Mouse (Mus musculus) ovary, postnatal 36 days (tissue): ENCODE measurements around the gene Vps54.
A peak's percentile ranks its signal among the peaks of the same experiment; 100 is the strongest.
"Not testable (repeated sequence)": the region's sequence is repeated elsewhere in the genome, so short reads cannot be mapped to it uniquely, and the experiment has no call there.

Source experiments
- DNase-seq: peaks from one replicate; pipeline ENCODE4 v3.0.0; 2022; ENCODE audit warnings: low spot score, mixed read lengths

The Vps54 gene

DNA sequence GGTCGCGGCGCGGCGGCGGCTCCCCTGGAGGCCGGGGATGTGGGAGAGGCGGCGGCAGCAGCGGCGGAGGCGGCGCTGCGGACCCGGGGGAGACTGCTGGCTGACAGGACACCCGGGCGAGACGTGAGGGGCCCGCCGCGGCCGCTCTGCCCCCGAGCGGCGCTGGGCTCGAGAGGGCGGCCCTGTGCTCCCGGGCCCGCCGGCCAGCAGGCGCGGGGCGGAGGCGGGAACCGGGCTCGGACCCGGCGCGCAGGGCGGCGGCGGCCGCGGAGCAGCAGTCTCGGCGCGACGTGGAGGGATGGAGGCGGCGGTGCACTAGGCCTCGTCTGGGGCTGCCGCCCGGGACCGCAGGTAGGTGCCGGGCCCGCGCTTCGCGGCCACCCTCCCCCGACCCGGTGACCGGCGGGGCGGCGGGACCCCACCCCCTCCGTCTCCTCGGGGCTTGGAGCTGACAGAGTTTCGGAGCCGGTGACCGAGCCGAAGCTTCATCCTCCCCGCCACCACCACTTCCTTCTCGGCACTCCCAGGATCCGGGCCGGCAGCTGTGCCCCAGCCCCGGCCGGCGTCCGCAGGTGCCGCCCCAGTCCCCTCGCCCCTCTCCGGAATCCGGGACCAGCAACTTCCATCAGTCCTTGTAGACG lies at the start of gene Vps54:
TSS of gene Vps54 (plus strand) at position 261 of the 641 bp plus-strand sequence.
- DNase-seq = peak; percentile 65

DNA sequence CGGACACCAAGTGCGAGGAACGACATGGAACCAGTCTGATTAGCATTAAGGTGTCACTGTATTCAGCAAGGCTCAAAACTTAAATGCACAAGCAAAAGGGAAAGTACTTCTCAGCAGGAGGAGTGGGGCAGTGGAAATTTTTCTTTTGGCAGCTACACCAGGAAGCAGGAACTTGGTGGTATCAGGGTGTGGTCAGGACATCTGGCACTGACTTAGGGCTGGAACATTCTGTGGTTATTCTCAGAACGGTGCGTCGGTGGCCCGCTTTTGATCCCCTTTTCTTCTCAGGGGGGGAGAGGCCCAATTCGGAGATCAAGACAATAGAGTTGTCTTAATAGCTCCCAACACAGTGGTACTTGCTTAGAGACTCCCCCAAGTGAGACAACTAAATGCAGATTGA lies 47.3 kb upstream of the Vps54 start:
- not testable (repeated sequence) for DNase-seq

DNA sequence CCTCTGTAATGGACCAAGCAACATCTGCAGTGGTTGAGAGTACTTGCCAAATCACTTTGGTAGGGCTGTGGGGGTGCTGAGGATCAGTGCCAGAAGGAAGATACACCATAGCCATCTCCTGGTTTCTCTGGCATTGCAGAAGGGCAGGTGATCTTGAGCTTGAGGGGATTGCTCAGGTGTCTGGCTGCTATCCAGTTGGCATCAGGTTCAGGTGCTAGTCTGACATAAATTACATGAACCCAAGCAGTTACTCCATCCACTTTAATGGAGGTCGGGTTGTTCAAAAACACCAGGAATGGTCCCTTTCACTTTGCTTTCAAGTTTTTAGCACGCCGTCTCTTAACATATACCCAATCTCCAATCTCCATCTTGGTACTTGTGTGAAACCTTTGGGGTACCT lies 44.2 kb upstream of the Vps54 start:
- DNase-seq = no peak

DNA sequence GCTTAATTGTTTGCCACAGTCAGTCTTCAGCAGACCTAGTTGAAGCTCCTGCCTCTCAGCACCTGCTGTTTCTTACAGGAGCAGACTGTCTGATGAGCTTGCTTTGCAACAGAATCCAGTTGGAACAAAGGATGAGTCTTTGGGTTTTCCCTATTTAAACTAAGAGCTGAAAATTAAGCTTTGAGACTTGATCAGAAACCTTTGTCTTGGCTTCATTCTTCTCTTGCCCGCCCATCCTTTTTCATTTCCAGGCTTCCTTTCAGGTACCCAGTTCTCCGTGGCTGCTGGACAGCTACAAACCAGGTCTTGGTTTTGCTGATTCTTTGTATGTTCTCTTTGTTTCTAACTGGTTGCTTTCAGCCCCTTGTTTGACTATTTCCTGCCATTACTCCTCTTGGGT lies 30.0 kb upstream of the Vps54 start:
- no peak for DNase-seq

DNA sequence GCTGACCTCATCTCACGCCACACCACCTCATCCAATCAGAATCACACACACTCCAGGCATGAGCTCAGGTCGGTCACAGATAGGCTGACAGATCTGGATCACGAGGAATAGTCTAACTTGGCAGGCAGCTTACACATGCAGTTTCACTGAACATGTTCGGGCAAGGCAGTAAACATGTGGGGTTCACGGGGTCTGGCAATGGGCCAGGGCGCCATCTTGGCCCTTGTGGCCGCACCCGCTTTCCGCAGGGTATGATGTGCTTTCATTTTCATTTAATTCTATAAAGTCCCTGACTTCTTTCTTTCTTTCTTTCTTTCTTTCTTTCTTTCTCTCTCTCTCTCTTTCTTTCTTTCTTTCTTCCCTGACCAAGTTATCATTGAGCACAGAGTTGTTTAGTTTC lies 29.4 kb upstream of the Vps54 start:
- not testable (repeated sequence) for DNase-seq

DNA sequence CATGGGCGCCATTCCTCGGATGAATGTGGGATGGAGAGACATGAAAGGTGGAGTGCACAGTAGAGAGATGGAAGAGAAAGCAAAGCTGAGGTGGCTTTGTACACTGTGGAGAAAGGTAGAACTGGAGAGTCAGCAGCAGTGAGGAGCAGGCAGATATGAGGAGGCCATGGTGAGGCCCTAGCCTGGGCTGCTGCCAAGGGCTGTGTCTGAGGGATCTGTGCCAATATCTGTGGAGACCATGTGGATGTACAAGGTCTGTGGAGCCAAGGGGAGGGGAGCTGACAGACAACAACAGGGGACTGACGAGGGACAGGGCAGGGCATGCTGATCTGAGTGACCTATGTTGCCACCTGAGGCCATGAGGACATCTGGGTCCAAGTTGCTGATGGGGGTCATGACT lies 21.7 kb upstream of the Vps54 start:
- peak; percentile 70 for DNase-seq

DNA sequence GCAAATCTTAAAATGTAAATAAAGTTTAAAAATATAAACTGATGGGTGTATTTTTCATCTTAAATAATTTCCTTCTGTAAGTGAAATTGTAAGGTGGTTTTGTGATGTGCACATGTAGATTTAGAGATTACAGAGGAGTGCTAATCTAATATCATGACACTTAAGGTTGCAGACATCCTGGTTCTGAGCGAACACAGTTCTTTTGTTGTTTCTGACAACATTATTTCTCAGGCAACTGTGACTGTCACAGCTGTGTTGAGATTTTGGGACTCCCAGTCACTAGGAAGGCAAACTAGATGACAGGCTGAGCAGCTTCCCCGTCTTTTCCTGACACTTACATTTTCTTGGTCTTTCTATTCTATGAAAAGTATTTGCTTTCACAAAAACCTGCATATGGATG lies 19.8 kb upstream of the Vps54 start:
- DNase-seq = no peak

DNA sequence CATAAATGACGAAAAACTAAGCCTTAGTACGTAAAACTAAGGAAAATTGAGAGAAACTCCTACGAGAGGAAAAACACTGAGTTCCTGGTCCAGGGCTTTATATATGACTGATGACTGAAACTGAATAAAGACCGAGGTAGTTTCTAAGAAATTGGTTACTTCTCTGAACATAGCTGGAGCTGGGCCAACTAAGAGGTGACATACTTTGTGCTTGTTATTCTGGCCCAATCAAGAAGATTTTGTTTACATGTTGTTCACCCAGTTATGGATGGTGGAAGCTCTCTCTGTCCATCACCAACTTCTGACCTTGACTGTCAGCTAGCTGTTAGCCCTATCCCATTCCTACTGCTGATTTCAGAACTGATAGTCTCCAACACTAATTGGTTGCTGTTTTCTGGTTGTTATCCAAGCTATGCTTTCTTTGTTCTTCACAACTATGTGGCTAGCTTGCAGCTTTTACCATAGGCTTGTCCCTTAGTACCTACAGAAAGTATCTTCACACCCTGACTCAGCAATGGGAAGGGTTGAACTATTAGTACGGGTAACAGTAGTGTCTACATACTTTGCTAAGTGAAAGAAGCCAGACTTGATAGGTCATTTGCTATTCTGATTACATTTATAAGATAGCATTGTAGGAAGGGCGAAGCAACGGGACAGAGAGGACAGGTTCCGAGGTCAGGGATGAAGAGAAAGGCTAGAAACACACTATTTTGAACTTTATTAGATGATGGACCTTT lies 19.1 kb upstream of the Vps54 start:
- no peak for DNase-seq

DNA sequence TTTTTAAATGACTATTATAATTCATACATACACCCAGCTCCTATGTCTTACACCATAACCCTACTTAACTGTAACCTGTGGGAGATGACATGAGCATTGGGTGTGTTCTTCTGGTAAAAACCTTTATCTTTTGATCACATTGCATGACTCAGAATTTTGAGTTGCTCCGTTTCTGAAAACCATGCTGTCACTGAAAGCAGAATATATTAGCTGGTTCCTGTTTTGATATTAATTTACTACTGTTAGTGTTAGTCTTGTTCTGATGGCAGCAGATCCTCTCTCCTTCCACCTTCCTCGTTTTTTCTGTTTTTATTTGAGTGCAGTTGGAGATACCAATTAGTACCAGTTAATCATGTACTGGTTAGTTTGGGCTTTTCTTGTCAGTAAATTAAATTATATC lies 18.3 kb upstream of the Vps54 start:
- DNase-seq = no peak

DNA sequence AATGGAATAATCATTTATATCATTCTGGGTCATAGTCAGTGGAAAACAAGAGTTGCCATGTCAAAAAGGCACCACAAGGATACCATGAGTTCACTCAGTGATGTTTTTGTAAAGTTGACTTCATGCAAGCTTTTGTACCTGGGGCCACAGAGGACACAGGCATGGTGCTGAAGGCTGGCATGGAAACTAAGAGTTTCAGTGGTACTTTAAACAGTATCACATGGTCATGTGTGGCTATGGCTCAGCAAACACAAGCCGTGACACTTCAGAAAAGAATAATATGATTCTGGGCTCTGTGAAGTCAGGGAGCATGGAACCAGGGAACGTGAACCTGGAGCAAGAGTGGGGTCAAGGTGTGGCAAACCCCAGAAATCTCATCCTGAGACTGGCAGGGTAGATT lies 17.7 kb upstream of the Vps54 start:
- DNase-seq = no peak

DNA sequence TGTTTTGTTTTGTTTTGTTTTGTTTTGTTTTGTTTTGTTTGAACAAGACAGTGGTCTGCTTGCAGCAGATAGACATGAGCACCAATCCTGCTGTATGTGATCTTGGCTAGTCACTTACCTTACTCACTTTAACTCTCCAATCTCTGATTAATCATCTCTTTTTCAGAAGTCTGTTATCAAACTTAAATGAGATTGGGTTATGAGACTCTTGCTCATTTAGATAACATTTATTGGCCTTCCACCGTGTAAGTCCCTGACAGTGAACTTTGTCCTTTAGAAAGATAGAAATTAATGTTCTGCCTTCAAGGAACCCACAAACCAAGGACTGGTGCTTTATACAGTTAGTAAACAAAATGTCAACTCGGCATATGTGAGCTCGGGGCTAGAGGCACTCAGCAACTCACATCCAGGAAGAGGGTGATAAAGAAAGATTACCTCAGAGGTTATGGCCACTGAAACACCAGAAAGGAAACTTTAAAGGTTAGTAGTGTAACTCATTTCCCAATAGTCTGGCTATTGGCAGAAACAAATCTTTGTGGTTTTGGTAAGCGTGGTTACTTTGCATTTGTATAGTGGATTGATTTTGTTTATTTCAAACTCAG lies 16.4 kb upstream of the Vps54 start:
- DNase-seq = no peak

DNA sequence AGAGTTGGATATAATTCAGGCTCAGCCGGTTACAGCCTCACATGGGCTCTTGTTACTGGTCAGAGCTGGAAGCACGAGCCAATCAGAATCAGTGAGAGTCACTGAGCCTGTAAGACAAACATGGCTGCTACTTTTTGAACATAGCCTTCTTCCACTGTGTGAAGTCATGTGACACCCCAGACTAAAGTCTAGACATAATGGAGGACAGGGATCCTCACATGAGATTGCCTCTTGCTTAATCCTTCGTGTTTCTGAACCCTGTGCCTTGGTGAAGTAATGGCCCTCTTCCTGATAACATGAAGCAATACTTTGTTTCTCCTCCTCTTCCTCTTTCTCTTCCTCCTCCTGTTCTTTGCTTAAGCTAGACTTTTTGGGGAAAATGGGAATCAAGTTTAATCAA lies 15.5 kb upstream of the Vps54 start:
- no peak for DNase-seq

DNA sequence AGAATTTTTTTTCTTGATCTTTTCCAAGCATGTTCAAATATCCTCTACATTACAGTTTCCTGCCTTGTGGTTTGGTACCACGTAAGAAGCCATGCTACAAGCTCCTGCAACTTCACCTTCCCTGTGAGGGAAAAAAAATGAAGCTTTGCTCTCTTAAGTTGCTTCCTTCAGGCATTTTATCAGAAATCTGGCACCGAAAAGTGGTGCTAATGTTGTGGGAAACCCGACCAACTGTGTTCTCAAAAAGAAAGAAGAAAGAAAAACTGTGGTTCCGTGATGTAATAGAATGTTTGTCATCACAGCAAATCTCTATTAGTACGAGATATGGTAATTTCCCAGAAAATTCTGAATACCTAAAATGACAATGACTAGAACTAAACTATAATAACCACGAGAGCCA lies 15.0 kb upstream of the Vps54 start:
- DNase-seq = no peak

DNA sequence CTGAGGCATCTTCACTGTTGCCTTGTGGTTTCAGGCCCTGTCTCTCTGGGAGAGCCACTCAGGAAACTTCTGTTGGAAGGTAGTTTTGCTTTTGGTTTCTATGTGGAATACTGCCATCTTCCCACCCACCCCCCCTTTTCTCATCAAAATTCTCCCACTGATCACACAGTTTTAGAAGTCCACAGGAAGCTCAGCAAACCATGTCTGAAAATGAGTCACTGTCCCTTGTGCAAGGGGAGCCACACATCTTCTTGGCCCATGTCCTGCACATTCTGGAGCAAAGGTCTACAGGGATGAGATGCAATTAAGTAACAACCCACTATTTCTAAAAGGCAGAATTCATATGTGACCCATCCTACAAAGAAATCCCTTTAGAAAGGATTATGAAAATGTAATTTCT lies 14.6 kb upstream of the Vps54 start:
- no peak for DNase-seq

DNA sequence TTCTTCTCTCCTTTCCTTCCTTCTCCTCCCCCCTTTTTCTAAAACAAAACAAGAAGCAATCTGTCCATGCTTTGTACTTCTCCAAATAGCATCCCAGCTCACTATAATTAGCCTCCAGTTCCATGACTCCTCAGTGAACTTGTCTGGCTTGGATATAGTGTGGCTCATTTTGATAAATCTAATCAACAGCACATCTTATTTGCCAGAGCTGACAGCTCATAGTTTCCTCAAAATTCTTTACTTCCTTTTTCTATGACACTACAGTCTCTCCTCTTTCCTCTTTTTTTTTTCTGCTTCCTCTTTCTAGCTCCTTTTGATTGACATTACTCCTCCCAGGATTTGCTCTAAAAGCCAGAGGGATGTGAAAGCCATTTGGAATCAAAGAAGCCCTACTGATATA lies 14.1 kb upstream of the Vps54 start:
- DNase-seq = no peak

DNA sequence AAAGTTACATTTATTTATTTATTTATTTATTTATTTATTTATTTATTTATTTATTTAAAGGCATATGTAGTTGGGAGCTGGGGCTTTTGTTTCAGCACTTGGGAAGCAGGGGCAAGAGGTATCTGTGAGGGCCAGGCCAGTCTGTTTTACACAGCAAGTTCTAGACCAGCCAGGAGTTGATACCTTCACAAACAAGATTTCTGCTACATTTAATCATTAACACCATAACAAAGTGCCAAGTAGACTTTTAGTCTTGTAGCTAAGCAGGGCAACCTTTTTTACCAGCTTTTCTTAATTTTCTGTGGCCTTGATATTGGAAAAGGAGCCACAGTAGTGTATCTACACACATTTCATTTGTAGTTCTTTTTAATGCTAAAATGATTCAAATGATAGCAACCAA lies 3.7 kb upstream of the Vps54 start:
- DNase-seq = no peak

DNA sequence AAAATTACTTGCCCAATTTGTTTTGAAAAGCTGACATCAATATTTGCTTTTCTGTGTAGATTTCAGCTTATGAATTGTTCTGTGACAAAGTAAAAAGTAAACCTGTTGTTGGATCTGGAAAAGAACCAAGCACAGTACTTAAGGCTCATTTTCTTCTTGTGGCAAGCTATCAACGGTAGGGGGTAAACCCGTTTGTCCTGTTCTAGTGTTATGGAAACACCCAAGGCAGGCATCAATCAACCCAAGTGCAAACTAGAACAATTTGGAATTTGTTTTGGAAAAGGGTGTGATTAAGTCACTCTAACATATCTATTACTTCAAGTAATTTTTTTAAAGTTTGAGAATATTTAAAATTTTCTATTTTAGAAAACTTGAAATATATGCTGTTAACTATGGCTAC lies 3.3 kb upstream of the Vps54 start:
- no peak for DNase-seq

DNA sequence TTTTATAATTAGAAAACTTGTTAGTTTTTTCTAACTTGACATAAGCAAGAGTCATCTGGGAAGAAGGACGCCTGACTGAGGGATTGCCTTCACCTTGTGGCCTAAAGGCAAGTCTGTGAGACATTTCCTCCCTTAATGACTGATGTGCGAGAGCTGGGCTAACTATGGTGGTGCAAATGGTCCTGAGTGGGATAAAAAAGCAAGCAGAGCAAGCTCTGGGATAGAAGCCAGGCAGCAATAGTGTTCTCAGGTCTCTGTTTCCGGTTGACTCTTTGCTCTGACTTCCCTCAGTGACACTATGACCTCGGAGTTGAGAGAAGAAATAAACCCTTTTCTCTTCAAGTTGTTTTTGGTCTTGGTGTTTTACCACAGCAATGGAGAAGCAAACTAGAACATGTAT lies 2.1 kb upstream of the Vps54 start:
- DNase-seq = no peak

DNA sequence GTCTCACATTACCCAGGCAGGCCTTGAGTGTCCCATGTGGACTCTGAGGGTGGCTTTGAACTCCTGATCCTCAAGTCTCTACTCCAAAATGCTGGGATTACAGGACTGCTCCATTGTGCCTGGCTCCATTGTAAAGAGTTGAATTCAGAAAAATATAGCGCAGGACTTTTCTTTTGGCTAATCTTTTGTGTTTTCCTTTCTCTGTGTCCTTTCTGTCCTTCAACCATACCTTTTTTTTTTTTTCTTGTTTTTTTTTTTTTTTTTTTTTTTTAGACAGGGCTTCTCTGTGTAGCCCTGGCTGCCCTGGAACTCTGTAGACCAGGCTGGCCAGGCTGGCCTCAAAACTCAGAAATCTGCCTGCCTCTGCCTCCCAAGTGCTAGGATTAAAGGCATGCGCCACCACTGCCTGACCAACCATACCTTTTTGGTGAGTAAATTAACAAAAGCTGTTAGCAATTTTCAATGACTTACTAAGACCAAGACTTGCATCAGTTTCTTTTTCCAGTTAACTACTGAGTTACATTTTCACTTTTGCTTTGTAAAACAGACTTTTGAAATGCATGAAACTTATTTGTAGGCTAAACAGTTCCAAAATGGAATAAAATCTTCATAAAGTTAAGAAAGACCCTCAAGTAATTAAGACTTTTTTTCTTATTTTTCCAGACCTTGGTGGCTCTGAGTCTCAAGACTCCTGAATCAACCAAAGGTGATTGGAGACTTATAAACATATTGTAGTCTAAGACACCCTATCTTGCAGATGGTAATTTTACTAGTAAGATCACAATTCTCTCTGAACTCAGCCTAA lies 1.4 kb upstream of the Vps54 start:
- no peak for DNase-seq

DNA sequence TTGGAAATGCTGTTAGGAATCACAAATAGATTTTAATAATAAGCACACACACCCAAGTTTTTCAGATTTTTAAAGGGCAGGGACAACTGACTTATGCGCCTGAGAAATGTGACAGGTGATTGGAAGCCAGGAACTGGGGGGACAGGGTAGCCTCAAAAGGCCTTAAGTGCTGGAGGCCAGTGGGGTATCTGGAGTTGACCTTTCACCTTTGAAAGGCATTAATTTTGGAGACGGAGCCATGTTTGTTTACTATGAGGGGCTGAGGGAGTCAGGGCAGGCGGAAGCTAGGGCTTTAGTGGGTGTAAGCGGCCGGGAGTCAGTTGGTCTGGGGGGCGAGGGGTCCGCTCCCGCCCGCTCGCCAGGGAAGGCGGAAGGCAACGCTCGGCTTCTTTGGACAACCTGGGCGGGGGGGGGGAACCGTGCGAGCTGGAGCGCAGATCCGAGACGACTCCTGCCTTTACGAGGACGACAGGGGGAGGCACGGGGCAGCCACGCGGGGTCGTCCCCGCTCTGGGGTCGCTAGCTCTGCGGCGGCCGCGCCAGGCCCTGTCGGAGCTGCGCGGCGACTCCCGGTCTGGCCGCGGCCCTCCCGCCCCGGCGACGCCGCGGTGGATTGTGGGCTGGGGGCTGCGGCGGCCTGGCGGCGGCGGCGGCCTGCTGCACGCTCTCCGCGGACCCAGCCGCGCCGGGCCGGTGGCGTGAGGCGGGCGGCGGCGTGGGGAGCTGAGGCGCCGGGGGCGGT lies 631 bp upstream of the Vps54 start:
- DNase-seq = no peak

DNA sequence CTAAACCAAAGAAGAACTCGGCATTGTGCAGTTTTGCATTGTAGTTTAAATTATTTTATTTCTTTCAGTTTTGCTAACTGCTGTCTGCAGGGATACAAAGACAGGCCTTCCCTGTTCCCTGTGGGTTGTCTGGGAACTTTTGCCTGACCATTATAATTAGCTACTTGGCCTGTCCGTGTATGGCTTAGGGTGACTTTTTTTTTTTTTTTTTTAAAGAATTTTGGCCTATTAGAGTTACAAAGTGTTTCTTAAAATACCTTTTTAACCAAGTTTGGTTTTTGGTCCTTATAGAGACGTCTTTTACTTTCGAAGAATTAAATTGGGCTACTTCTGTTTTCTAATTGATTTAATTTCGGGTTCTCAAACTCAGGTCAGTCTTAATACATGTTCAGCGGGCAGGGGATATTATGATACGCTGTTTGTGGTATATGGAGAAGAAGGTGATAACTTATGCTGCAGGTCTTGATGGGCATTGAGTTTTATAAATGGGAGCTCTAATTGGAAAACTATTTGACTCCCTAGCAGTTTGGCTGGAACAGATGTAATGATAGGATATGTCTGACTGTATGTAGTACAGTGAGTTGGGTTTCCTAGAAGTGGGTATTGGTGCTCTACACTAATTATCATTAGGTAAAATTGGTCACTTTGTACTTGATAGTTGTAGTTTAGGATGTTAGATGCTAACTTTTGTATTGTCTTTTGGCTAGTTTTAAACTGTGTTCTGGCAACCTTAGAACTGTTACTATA lies 855 bp downstream of the Vps54 start:
- no peak for DNase-seq
